Comparison of ENCODE assay signal across 10 mouse cellular contexts in genomic region chr4:67963456-67963855, GRCm38 (mm10).
"Had no signal": no experiment of that assay in that cellular context is flagged by ENCODE, and none has a peak within 500 bp of the region (broad histone marks: within the 10 kb centered on the region; RNA-seq: fewer than 3 reads in every experiment).

No protein-coding gene starts in this region.

- ATAC-seq: liver, postnatal 0 days; lung, postnatal 0 days; midbrain, embryonic 13.5 days; midbrain, embryonic 15.5 days had no signal

- DNase-seq: liver, postnatal 0 days; lung, adult 2 months; lung, postnatal 14 days; lung, postnatal 36 days; thymus, adult 18-20 months; thymus, postnatal 14 days; thymus, postnatal 36 days had no signal
